Mouse (Mus musculus) forebrain, embryonic 11.5 days (tissue): ENCODE measurements at regions not wholly inside any gene's neighbourhood (a gene's known extent, or its start where the extent isn't known, plus 50 kb on each side); places are given as distances from the start of the nearest gene placed in this dataset.

Experiments used
- ATAC-seq: fragments of 200-750 bp; cut with Nextera tagmentation; replicated peaks from 2 replicates; pipeline ENCODE4 v1.8.0; 2017; ENCODE audit warnings: moderate TSS enrichment; ENCODE audit not compliant: low FRiP score
- DNase-seq: peaks from one replicate; pipeline ENCODE4 v3.0.0-alpha.2; 2017; ENCODE audit warnings: low spot score
- H3K27ac ChIP-seq: fragments of 300-500 bp; sonication (generic); 2 replicates; pipeline ENCODE4 v1.5.1; 2014; ENCODE audit warnings: low read depth, low read length
- H3K27me3 ChIP-seq: fragments of 300-500 bp; sonication (generic); 2 replicates; pipeline ENCODE4 v1.6.1; 2014; ENCODE audit warnings: mild to moderate bottlenecking, low read length, mixed read lengths; ENCODE audit not compliant: control insufficient read depth, insufficient read depth
- H3K36me3 ChIP-seq: fragments of 300-500 bp; sonication (generic); 2 replicates; pipeline ENCODE4 v1.6.1; 2014; ENCODE audit warnings: mild to moderate bottlenecking, low read length, moderate library complexity, mixed read lengths; ENCODE audit not compliant: control insufficient read depth, insufficient read depth
- H3K4me1 ChIP-seq: fragments of 300-500 bp; sonication (generic); replicated peaks from 2 replicates; pipeline ENCODE4 v1.6.1; 2014; ENCODE audit warnings: low read length, mixed read lengths; ENCODE audit not compliant: control insufficient read depth, insufficient read depth
- H3K4me2 ChIP-seq: fragments of 300-500 bp; sonication (generic); 2 replicates; pipeline ENCODE4 v1.6.1; 2014; ENCODE audit warnings: low read depth, mild to moderate bottlenecking, low read length, moderate library complexity, mixed read lengths; ENCODE audit not compliant: severe bottlenecking
- H3K4me3 ChIP-seq: fragments of 300-500 bp; sonication (generic); 2 replicates; pipeline ENCODE4 v1.5.1; 2014; ENCODE audit warnings: low read depth, low read length
- H3K9ac ChIP-seq: fragments of 300-500 bp; sonication (generic); 2 replicates; pipeline ENCODE4 v1.6.1; 2014; ENCODE audit warnings: low read length
- H3K9me3 ChIP-seq: fragments of 300-500 bp; sonication (generic); 2 replicates; pipeline ENCODE4 v1.6.1; 2016; ENCODE audit warnings: low read length, mixed read lengths; ENCODE audit not compliant: control insufficient read depth
- WGBS: fragments of 180-500 bp; shearing (Covaris S2); extraction: QIAGEN DNeasy Blood & Tissue Kit; methylation state at CpG from one replicate; pipeline ENCODE4 v1.1.7; 2014; 5-methylcytosine and 5-hydroxymethylcytosine counted together

DNA sequence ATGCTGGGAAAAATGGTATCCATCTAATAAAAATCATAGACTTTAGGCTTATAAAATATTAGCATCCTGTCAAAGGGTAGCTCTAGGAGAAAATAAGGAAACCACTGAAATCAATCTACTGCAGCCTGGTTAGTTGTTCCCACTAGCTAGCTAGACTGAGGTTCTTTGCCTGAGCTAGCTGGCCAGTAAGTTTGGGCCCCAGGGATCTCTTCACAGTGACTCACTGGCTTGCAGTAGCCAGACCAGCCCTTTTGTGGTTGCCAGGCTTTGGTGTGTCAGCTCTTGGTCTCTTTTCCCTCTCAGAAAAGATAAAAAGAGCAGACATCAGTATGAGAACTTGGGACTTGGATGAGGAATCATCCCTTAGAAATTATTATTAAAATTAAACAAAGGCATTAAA lies 325.3 kb upstream of the Rasgrp1 start:
- Histone ChIP-seq H3K4me1 (no peaks in the 10 kb centered on the region), H3K9ac (no peak overlapping the region), H3K4me2 (no peak overlapping the region), H3K9me3 (no peaks in the 10 kb centered on the region), H3K27ac (no peak overlapping the region), H3K27me3 (no peaks in the 10 kb centered on the region), H3K36me3 (no peaks in the 10 kb centered on the region), H3K4me3 (no peak overlapping the region)
- no peak for ATAC-seq
- DNase-seq = no peak

DNA sequence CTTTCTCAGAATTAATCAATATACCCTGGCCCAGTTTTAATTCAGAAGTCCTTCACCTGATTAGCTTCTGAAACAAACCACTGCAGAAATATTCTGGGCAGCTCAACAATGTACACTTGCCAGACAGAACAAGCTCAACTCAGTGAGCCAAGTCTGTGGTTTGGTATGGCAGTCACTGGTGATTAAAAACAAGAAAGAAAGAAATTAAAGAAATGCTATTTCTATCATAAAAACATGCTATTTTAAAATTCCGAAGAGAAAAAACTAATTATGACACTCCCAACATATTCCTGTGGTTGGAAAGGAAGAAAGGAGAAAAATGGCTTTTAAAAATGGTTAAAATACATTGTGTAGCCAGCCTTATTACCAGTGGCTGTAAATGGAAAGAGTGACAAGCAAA lies 332.1 kb upstream of the Rasgrp1 start:
- 84% methylated on average over 1 of the region's 1 CpGs for WGBS
- ATAC-seq (no peak), DNase-seq (no peak)
- Histone ChIP-seq H3K4me2 (no peak overlapping the region), H3K4me3 (no peak overlapping the region), H3K4me1 (no peaks in the 10 kb centered on the region; the same call in 1 of the 2 replicates), H3K36me3 (no peaks in the 10 kb centered on the region), H3K9ac (no peak overlapping the region), H3K27me3 (no peaks in the 10 kb centered on the region), H3K9me3 (no peaks in the 10 kb centered on the region), H3K27ac (no peak overlapping the region)

DNA sequence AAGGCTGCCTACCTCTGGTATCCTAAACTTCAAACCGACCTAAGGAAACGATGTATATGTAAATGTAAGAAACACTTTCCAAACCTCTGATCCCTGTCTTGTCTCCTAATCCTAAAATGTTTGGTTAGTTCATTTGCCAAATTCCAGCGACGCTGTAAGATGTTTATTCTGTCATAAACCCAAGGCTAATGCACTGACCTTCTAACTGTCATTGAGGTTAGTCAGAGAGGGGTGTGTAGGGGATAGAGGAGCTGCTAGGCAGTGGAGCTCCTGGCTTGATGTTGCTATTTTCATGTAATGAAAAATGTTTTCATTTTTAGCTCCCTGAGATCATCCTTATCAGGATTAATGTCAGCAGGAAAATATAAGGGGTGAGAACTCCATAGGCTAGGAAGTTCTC lies 335.8 kb upstream of the Rasgrp1 start:
- H3K27ac ChIP-seq = no peak overlapping the region
- no peak overlapping the region for H3K9ac ChIP-seq
- H3K36me3 ChIP-seq = no peaks in the 10 kb centered on the region
- ATAC-seq (no peak), DNase-seq (no peak)
- no peak overlapping the region for H3K4me3 ChIP-seq
- H3K9me3 ChIP-seq = no peaks in the 10 kb centered on the region
- no peak overlapping the region for H3K4me2 ChIP-seq
- H3K27me3 ChIP-seq = no peaks in the 10 kb centered on the region
- 71% methylated on average over 4 of the region's 4 CpGs for WGBS
- no peaks in the 10 kb centered on the region; the same call in 1 of the 2 replicates for H3K4me1 ChIP-seq

DNA sequence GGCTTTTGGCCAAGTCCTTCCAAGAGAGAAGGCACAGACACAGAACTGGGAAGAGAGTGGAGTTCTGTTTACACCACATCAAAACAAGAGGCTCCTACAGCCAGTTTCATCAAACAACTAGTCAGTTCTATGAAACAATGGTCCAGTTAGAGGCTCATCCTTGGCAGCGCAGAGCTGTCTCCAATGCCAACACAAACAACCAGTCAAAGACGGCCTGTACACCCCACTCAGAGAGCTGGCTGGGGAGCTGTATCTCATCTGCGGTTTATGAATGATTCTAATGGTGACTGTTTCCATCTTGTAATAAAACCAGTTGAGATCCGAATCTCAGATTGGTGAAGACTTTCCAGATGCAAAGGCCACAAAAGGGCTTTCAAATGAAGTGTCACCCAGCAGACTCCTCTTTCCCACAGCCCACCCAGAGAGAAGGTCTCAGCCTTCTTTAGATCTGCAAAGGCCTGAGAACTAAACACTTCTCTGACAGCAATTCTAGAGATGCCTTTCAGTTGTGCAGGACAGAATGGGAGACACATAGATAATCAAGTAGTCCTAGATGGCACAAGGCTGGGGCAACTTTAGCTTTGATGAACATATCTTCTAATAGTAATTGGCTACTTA lies 343.1 kb upstream of the Rasgrp1 start:
- Histone ChIP-seq H3K9ac (no peak overlapping the region), H3K4me1 (no peaks in the 10 kb centered on the region), H3K27me3 (no peaks in the 10 kb centered on the region), H3K4me2 (no peak overlapping the region), H3K27ac (no peak overlapping the region), H3K9me3 (no peaks in the 10 kb centered on the region), H3K4me3 (no peak overlapping the region), H3K36me3 (no peaks in the 10 kb centered on the region)
- WGBS = 90% methylated on average over 4 of the region's 4 CpGs
- DNase-seq (no peak), ATAC-seq (no peak)

DNA sequence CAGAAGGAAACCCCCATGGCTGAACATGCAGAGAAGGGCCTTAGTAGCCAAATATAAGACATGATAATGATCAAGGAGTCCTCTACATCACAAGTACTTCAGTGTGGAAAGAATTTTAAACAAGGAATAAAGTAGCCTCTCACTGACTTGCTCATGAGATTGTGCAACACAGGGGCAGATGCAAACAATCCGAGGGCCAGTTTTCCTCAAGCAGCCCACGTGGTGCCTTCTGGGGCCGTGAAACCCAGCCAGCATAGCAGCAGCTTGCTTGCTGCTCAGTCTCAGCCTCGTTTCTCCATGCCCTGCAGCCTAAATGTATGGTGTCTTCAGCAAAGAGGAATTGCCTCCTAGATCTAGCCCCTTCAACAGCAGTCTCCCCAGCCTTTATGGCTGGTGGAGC lies 350.7 kb upstream of the Rasgrp1 start:
- H3K27me3 ChIP-seq = no peaks in the 10 kb centered on the region
- H3K27ac ChIP-seq = no peak overlapping the region
- H3K9me3 ChIP-seq = no peaks in the 10 kb centered on the region
- no peaks in the 10 kb centered on the region for H3K4me1 ChIP-seq
- no peak for ATAC-seq
- no peak for DNase-seq
- H3K4me3 ChIP-seq = no peak overlapping the region
- no peak overlapping the region for H3K9ac ChIP-seq
- WGBS = 80% methylated on average over 4 of the region's 4 CpGs
- H3K36me3 ChIP-seq = no peaks in the 10 kb centered on the region
- H3K4me2 ChIP-seq = no peak overlapping the region

DNA sequence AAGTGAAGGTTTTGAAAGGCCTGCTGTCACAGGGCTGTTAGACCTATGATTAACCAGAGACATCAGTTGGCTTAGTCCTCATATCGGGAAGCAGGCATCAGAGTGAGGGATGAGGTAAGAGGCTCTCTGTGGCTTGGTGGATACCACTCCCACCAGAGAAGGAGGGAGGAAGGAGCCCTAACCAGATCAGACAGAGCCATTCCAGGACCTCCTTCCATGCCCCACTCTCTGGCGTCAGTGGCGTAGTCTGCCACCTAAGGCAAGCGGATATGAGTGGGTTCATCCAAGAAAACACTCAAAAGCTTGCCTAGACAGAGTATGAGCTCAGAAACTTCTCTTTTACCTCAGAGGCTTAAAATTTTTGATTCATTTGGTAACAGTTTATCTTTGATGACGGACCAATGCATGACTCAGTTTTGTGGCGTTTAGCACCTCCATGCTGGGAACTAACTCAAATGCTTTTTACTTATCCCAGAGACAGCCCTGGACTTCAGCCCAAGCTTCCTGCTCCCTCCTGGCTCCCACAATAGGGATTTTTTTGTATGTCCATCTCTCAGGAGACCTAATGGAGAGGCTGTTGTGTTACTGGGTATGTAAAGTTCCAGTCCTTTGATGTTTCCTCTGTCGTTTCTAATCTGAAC lies 367.5 kb upstream of the Rasgrp1 start:
- Histone ChIP-seq H3K4me1 (no peaks in the 10 kb centered on the region), H3K27me3 (no peaks in the 10 kb centered on the region), H3K4me2 (no peak overlapping the region), H3K9ac (no peak overlapping the region), H3K4me3 (no peak overlapping the region), H3K27ac (no peak overlapping the region), H3K36me3 (no peaks in the 10 kb centered on the region), H3K9me3 (no peaks in the 10 kb centered on the region)
- DNase-seq (no peak), ATAC-seq (no peak)
- WGBS = 94% methylated on average over 7 of the region's 7 CpGs

DNA sequence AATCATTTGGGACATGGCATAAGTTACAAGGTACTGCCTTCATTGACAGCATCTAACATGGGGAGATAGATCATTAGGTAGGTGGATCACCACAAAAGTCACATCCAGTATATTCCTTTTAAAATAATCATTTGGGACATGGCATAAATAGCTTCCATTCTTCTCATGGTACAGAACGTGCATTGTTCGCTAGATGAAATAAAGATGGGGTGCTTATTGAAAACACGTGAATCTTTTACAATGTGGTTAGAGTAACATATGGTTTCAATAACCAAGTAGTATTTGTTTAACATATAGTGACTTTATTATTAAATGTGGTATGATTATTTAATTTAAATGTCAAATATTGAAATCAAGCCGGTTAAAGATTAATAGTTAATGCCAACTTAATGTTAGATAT lies 381.3 kb upstream of the Rasgrp1 start:
- Histone ChIP-seq H3K9ac (no peak overlapping the region), H3K4me1 (no peaks in the 10 kb centered on the region), H3K4me2 (no peak overlapping the region), H3K27me3 (no peaks in the 10 kb centered on the region), H3K4me3 (no peak overlapping the region), H3K36me3 (no peaks in the 10 kb centered on the region), H3K9me3 (no peaks in the 10 kb centered on the region), H3K27ac (no peak overlapping the region)
- no peak for DNase-seq
- 83% methylated on average over 4 of the region's 4 CpGs for WGBS
- no peak for ATAC-seq

DNA sequence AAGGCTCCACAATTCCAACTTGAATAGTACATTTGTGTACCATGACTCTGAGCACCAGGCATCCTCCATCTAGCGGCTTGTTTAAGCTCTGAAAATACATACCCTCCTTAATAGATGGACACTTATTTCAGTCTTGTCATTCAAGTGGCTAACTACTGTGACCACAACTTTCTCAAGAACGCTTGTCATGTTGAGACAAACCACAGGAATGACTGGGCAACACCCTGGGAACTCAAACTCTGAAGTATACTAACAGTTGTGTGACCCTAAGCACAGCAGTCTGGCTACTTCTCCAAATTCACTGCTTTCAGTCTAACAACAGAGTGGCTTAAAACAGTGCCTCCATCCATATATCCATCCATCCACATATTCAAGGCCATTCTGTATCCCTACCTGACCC lies 380.4 kb upstream of the Thbs1 start:
- Histone ChIP-seq H3K4me1 (no peaks in the 10 kb centered on the region), H3K27me3 (no peaks in the 10 kb centered on the region), H3K36me3 (no peaks in the 10 kb centered on the region), H3K9me3 (no peaks in the 10 kb centered on the region), H3K9ac (no peak overlapping the region), H3K27ac (no peak overlapping the region), H3K4me2 (no peak overlapping the region), H3K4me3 (no peak overlapping the region)
- no peak for DNase-seq
- 83% methylated on average over 2 of the region's 2 CpGs for WGBS
- ATAC-seq = no peak

DNA sequence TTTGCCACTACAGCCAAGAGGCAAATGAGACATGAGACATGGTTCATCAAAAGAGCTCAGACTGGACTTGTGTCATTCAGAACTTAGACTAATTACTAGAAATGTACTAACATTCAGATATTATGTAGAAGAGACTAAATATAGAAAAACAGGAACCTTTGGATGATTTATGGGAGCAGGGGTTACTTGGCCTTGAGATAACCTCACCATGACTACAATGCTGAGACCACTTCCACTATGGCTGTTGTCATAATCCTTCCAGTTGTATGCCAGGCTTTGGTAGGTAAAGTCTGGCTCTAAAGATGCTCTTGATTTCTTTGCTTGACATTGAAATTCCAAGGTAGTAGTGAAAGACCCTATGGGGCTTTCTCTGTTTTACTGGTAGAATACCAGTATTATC lies 369.3 kb upstream of the Thbs1 start:
- ATAC-seq (no peak), DNase-seq (no peak)
- Histone ChIP-seq H3K4me3 (no peak overlapping the region), H3K4me2 (no peak overlapping the region), H3K36me3 (no peaks in the 10 kb centered on the region), H3K9ac (no peak overlapping the region), H3K9me3 (no peaks in the 10 kb centered on the region), H3K4me1 (no peaks in the 10 kb centered on the region), H3K27ac (no peak overlapping the region), H3K27me3 (no peaks in the 10 kb centered on the region)
